Mouse (Mus musculus) heart, embryonic 10.5 days (tissue): Measurements from ENCODE around the gene Acss1. TPM values are rescaled to one million over a fixed set of nuclear protein-coding genes. Genes with fewer than 3 reads are reported as not detected.
A peak's percentile ranks its signal among the peaks of the same experiment; 100 is the strongest.

ENCODE experiments used
- DNase-seq: peaks from one replicate; pipeline ENCODE4 v3.0.0-alpha.2; 2017; ENCODE audit warnings: low spot score
- H3K27ac ChIP-seq: fragments of 300-500 bp; sonication (generic); 2 replicates; pipeline ENCODE4 v1.5.1; 2016; ENCODE audit warnings: mild to moderate bottlenecking
- H3K27me3 ChIP-seq: fragments of 300-500 bp; sonication (generic); 2 replicates; pipeline ENCODE4 v1.6.1; 2016; ENCODE audit warnings: mild to moderate bottlenecking; ENCODE audit not compliant: poor library complexity, insufficient read depth, severe bottlenecking
- H3K36me3 ChIP-seq: fragments of 300-500 bp; sonication (generic); 2 replicates; pipeline ENCODE4 v1.6.1; 2016; ENCODE audit warnings: mild to moderate bottlenecking, moderate library complexity
- H3K4me1 ChIP-seq: fragments of 300-500 bp; sonication (generic); 2 replicates; pipeline ENCODE4 v1.6.1; 2016; ENCODE audit warnings: mild to moderate bottlenecking
- H3K4me3 ChIP-seq: fragments of 300-500 bp; sonication (generic); 2 replicates; pipeline ENCODE4 v1.5.1; 2016; ENCODE audit warnings: mild to moderate bottlenecking, moderate library complexity
- H3K9me3 ChIP-seq: fragments of 300-500 bp; sonication (generic); 2 replicates; pipeline ENCODE4 v1.6.1; 2016; ENCODE audit warnings: mild to moderate bottlenecking, moderate library complexity
- WGBS: fragments of 180-500 bp; shearing (Covaris S2); methylation state at CpG from one replicate; pipeline ENCODE4 v1.1.7; 2016; 5-methylcytosine and 5-hydroxymethylcytosine counted together
- polyA plus RNA-seq: library from polyadenylated mRNA; unstranded; fragments of >200 nt; fragmentation: Nextera tagmentation; extraction: Ambion mirVana; gene quantifications from 2 replicates; pipeline ENCODE4 v1.2.1, GENCODE M21; 2016

Gene Acss1
- polyA plus RNA-seq, 1 experiment from 2014 or later = 17.2 TPM

- no peak overlapping the region for H3K27ac ChIP-seq
- 0 out of 2 replicates have a peak, but pooled peaks cover 2% of the 10 kb centered on the region for H3K36me3 ChIP-seq
- H3K9me3 ChIP-seq = no peaks in the 10 kb centered on the region
- DNase-seq = no peak
- H3K4me3 ChIP-seq = no peak overlapping the region
- 94% methylated on average over 2 of the region's 2 CpGs for WGBS
- peaks cover 3% of the 10 kb centered on the region for H3K27me3 ChIP-seq
- H3K4me1 ChIP-seq = peaks cover 31% of the 10 kb centered on the region; the same call in 1 of the 2 replicates
Observed at GRCm38 (mm10) chr2:150662007-150662406, 6.3 kb downstream of the Acss1 start.

DNA sequence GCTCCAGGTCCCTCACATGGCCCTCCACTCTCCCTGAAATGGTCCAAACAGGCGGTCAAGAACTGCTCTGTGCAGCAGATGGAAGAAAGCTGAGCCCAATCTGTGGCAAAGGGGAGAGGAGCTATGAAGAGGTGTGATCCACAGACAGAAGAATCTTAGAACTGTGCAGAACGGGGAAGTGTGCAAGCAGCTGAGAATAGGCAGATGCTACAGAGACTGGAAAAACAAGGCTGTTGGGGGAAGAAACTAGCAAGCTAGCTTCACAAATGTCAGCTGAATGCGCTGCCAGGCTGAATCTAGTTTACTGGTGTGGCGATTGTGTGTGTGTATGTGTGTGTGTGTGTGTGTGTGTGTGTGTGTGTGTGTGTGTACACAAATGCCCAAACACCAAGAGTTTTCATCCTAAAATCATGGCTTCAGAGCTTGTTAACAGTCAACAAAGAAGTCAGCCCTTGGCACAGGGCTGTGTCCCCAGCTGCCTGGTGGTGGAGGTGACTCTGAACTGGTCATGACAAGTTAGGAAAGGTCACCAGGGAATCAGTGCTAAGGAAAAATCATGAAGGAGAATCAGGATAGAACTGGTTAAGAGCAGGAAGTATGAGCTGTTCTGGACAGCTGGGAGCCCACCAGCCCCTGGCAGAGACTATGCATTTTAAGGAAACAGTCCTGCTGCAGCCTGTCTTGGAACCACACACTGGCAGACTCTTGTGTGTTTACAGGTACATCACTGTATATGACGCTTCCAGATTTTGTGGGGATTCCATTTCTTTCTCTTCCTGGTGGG lies 7.4 kb downstream of the Acss1 start:
- H3K4me1 ChIP-seq = peaks cover 26% of the 10 kb centered on the region; the same call in 1 of the 2 replicates
- no peak overlapping the region for H3K4me3 ChIP-seq
- 87% methylated on average over 5 of the region's 5 CpGs for WGBS
- H3K9me3 ChIP-seq = no peaks in the 10 kb centered on the region
- 0 out of 2 replicates have a peak, but pooled peaks cover 2% of the 10 kb centered on the region for H3K36me3 ChIP-seq
- no peak for DNase-seq
- no peak overlapping the region for H3K27ac ChIP-seq
- no peaks in the 10 kb centered on the region for H3K27me3 ChIP-seq

- H3K27me3 ChIP-seq = no peaks in the 10 kb centered on the region
- 0 out of 2 replicates have a peak overlapping the region, but pooled peaks have one; percentile 16 for H3K27ac ChIP-seq
- 65% methylated on average over 4 of the region's 4 CpGs for WGBS
- H3K4me1 ChIP-seq = peaks cover 18% of the 10 kb centered on the region; the same call in 1 of the 2 replicates
- H3K36me3 ChIP-seq = 0 out of 2 replicates have a peak, but pooled peaks cover 2% of the 10 kb centered on the region
- H3K9me3 ChIP-seq = no peaks in the 10 kb centered on the region
- no peak overlapping the region for H3K4me3 ChIP-seq
- no peak for DNase-seq
Observed at GRCm38 (mm10) chr2:150660049-150660448, 8.3 kb downstream of the Acss1 start.

DNA sequence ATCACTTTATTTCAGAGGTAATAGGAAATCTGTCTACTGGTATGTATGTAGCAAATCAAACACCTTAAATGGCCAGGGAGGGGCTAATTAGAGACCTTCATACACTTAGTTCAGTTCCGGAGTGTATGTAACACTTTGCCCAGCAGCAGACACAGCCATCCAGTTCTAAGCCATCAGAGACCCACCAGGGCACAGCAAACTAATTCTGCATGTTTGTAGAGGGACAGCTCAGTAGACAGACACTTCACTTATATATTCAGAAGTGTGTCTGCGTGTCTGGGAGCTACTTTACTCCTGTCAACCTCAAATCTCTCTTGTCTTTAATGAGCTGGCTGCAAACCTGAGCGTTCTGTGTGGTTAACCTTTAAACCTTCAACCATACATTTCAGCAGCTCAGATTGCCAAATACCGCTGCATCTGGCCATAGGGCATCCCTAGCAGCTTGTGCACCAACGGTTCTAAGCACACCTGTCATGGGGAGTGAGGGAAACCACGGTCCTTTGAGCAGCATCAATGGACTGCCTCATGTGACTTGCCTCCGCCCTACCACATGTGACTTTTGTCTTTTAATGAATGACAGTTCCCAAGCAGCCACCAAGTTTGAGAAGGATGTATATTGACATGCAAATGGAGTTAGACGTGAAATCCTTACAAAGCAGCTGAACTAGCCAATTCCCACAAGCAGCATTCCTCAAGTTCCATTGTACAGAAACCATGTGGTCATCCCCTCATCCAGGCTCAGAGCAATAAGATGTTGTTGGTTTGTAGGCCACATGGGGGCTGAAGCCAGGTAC lies 11.1 kb downstream of the Acss1 start:
- Histone ChIP-seq H3K36me3 (0 out of 2 replicates have a peak, but pooled peaks cover 2% of the 10 kb centered on the region), H3K4me3 (no peak overlapping the region), H3K27me3 (no peaks in the 10 kb centered on the region), H3K27ac (no peak overlapping the region), H3K4me1 (0 out of 2 replicates have a peak, but pooled peaks cover 5% of the 10 kb centered on the region), H3K9me3 (no peaks in the 10 kb centered on the region)
- 76% methylated on average over 8 of the region's 8 CpGs for WGBS
- no peak for DNase-seq

- Histone ChIP-seq H3K27me3 (no peaks in the 10 kb centered on the region), H3K4me3 (no peak overlapping the region), H3K27ac (no peak overlapping the region), H3K9me3 (no peaks in the 10 kb centered on the region), H3K4me1 (peaks cover 10% of the 10 kb centered on the region), H3K36me3 (0 out of 2 replicates have a peak, but pooled peaks cover 2% of the 10 kb centered on the region)
- WGBS = 94% methylated on average over 3 of the region's 3 CpGs
- no peak for DNase-seq
Observed at GRCm38 (mm10) chr2:150656112-150656511, 12.2 kb downstream of the Acss1 start.

DNA sequence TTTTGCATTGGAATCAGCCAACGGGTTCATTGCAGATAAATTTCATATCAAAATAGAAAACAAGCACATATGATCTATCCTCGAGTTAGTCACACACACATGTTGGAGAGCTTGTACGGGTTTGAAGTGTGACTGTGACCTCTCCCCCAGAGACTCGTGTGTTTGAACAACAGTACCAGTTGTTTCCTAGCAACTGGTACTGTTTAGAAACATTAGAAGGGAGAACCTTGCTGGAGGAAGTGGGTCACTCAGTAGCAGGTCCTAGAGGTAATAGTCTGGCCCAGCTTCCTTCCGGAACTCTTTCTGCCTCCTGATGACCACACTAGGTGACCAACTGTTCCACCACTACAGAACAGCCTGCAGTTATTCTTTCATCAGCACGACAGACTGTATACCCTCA lies 13.0 kb downstream of the Acss1 start:
- H3K36me3 ChIP-seq = 0 out of 2 replicates have a peak, but pooled peaks cover 2% of the 10 kb centered on the region
- no peaks in the 10 kb centered on the region for H3K9me3 ChIP-seq
- no peaks in the 10 kb centered on the region for H3K27me3 ChIP-seq
- no peak overlapping the region for H3K4me3 ChIP-seq
- peaks cover 15% of the 10 kb centered on the region for H3K4me1 ChIP-seq
- DNase-seq = no peak
- WGBS = 78% methylated on average over 6 of the region's 6 CpGs
- no peak overlapping the region for H3K27ac ChIP-seq

DNA sequence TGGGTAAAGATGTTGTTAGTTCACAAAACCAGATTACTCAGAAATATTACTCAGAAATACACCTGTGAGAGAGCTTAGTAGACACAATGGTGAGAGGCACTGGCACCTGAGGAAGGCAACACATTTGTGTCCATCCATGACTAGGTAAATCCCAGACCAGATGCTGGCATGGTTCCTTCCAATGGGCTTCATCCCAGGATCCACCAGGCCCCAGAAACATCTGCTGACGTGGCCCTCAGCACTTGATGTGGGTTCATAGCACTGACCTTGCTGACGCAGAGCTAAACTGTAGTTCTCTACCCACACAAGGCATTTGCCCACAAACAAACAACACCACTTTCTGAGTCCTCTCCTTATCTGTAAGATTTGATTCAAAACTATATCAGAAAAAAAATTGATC lies 13.5 kb downstream of the Acss1 start:
- Histone ChIP-seq H3K36me3 (0 out of 2 replicates have a peak, but pooled peaks cover 2% of the 10 kb centered on the region), H3K27me3 (no peaks in the 10 kb centered on the region), H3K4me3 (no peak overlapping the region), H3K9me3 (no peaks in the 10 kb centered on the region), H3K4me1 (peaks cover 18% of the 10 kb centered on the region), H3K27ac (no peak overlapping the region)
- DNase-seq = no peak
- WGBS = 77% methylated on average over 2 of the region's 2 CpGs

DNA sequence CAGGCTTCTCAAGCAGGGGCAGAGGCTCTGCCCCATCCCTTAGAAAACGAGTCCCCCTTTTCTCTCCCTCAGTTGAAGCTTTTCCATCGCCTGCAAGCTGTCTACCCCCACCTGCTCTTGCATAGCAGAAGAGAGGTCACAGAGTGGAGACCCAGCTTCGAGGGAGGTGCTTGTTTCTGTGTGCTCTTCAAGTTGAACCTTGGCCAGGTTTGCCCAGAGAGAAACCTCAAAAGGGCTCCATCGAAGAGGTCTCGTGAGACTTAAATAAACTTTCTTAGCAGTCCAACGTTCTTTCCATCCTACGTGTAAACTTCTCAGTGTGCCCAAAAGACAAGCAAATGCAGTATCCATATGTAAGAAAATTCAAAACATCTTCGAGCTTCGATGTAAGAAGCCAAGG lies 16.9 kb downstream of the Acss1 start:
- no peaks in the 10 kb centered on the region for H3K27me3 ChIP-seq
- H3K4me1 ChIP-seq = peaks cover 32% of the 10 kb centered on the region
- no peak overlapping the region for H3K4me3 ChIP-seq
- H3K9me3 ChIP-seq = no peaks in the 10 kb centered on the region
- H3K36me3 ChIP-seq = no peaks in the 10 kb centered on the region
- 64% methylated on average over 9 of the region's 9 CpGs for WGBS
- H3K27ac ChIP-seq = peak overlapping the region; percentile 84
- no peak for DNase-seq

- H3K4me3 ChIP-seq = no peak overlapping the region
- peak overlapping the region; percentile 84 for H3K27ac ChIP-seq
- 8% methylated on average over 7 of the region's 7 CpGs for WGBS
- no peak for DNase-seq
- no peaks in the 10 kb centered on the region for H3K27me3 ChIP-seq
- H3K9me3 ChIP-seq = no peaks in the 10 kb centered on the region
- H3K4me1 ChIP-seq = peaks cover 32% of the 10 kb centered on the region
- no peaks in the 10 kb centered on the region for H3K36me3 ChIP-seq
Observed at GRCm38 (mm10) chr2:150650511-150651074, 17.7 kb downstream of the Acss1 start.

- no peaks in the 10 kb centered on the region for H3K36me3 ChIP-seq
- no peak for DNase-seq
- no peak overlapping the region for H3K4me3 ChIP-seq
- WGBS = 52% methylated on average over 13 of the region's 13 CpGs
- H3K27ac ChIP-seq = no peak overlapping the region
- H3K4me1 ChIP-seq = peaks cover 32% of the 10 kb centered on the region
- no peaks in the 10 kb centered on the region for H3K9me3 ChIP-seq
- H3K27me3 ChIP-seq = no peaks in the 10 kb centered on the region
Observed at GRCm38 (mm10) chr2:150648300-150648895, 19.9 kb downstream of the Acss1 start.

DNA sequence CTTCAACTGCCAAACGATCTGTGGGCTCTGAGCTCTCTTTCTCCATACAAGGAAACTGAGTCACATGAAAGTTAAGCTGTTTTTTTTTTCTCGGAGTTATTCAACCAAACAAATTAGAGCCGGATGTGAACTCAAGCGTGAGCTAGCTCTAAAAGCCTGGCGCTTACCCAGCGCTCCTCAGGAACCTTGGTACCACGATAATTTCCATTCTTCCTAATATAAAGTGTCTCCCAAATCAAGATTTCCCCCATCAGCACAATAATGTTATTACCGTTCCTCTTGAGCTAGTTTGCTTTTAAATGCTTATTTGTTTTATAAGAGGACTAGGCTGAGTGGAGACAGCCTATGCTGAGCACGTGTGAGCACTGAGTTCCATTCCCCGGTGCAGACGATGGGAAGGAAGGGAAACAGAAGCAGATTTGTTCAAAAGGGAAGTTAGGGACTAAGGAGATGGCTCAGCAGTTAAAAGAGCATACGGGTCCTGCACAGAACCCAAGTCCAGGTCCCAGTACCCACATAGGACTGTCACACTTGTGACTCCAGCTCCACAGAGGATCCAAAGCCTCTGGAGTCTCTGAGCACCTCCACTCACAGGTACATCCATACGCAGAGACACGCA lies 20.5 kb downstream of the Acss1 start:
- Histone ChIP-seq H3K36me3 (no peaks in the 10 kb centered on the region), H3K4me3 (no peak overlapping the region), H3K9me3 (no peaks in the 10 kb centered on the region), H3K27me3 (no peaks in the 10 kb centered on the region), H3K4me1 (peaks cover 32% of the 10 kb centered on the region), H3K27ac (no peak overlapping the region)
- no peak for DNase-seq
- WGBS = 79% methylated on average over 14 of the region's 14 CpGs

DNA sequence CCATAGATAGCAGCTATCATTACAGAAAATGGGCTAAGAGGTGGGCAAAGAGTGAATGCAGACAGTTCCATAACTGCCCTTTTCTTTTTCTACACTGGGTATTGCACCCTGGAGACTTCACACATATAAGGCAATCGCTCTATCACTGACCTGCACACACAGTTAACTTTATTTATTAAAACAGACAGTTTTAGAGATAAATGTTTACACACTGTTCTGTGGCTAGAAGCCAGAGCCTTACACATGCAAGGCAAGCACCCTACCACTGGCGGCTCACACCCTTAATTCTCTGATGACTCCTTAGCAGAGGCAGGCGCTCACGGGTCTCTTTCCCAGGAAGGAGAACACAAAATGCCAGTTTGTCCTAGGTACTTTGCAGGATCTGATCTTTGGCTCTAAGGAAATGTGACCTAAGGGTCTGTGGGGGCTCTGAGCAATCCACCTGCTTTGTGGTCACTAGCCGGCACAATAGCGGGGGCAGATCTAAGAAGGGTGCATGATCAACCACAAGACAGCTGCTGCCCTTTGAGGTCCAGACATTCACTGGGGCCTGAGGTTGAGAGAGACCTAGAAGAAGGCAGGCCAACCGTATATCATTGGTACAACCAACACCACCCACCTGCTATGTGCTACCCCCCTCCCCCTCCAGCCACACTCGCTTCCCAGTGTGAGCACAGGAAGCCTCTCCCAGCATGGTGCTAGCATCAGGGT lies 21.7 kb downstream of the Acss1 start:
- DNase-seq = no peak
- no peak overlapping the region for H3K27ac ChIP-seq
- H3K4me1 ChIP-seq = peaks cover 32% of the 10 kb centered on the region
- no peaks in the 10 kb centered on the region for H3K27me3 ChIP-seq
- no peaks in the 10 kb centered on the region for H3K36me3 ChIP-seq
- no peaks in the 10 kb centered on the region for H3K9me3 ChIP-seq
- no peak overlapping the region for H3K4me3 ChIP-seq
- WGBS = 89% methylated on average over 8 of the region's 8 CpGs
